Mouse (Mus musculus) cerebellum, adult 2 months (tissue): ENCODE results near the gene Tbc1d22a.

Experiments
- CTCF ChIP-seq: fragments of 200-500 bp; IDR thresholded peaks from 2 replicates; pipeline ENCODE4 v1.5.1; 2011; ENCODE audit warnings: low read depth, mild to moderate bottlenecking, control low read depth, low read length, moderate library complexity, borderline replicate concordance; ENCODE audit not compliant: insufficient read depth
- POLR2A ChIP-seq: fragments of 200-500 bp; IDR thresholded peaks from 2 replicates; pipeline ENCODE4 v1.6.1; 2011; ENCODE audit warnings: low read length, control low read depth, borderline replicate concordance; ENCODE audit not compliant: insufficient read depth

DNA sequence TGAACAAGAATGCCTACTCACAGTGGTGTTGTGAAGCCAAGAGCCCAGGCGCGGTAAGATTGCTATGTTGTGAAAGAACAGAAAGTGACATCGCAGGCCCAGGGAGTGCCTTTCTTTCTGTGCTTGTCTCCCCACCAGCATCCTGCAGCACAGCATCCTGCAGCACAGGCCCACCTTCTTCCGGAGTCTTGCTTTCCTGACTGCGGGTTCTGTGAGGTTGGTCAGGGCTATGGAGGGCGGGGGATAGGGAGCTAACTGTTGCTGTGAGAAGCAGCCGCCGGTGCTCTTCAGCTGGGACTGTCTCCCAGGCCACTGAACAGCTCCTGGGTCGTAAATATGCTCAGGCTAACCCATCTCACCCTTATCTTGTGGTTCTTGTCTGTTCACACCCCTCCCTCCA, 131.6 kb downstream of the Tbc1d22a start:
- TF ChIP-seq CTCF (no peak), POLR2A (no peak)
